Mouse (Mus musculus): ENCODE measurements around the gene Prrc2b.

GRCm38 (mm10) chr2:32105117-32105913 is 45.6 kb upstream of the Prrc2b start:
- TF ChIP-seq CTCF (IDR thresholded peaks at IDR 0.05; ENCODE audit: low read depth, low read length) (no peak), POLR2A (IDR thresholded peaks at IDR 0.05; ENCODE audit: extremely low read depth, insufficient read depth, low read length) (no peak)

Data from liver, adult 2 months (tissue).